Mouse (Mus musculus): ENCODE results near the gene Ache.

DNA sequence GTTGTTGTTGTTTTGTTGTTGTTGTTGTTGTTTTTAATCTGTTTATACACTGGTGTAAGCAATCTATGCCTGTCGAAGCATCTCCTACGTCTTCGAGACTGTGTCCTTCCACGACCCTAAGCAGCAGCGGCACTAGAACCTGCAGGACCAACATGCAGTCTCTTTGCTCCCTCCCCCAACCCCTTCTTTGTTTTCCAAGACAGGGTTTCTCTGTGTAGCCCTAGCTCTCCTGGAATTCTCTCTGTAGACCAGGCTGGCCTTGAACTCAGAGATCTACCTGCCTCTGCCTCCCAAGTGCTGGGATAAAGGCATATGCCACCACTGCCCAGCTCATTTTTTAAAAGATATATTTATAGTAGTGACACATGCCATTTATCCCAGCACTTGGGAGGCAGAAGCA, 56.1 kb downstream of the Ache start:
- no peak for TF ChIP-seq CTCF (conservative IDR thresholded peaks at IDR 0.05; ENCODE audit: low read length)
- TF ChIP-seq NANOG (IDR thresholded peaks at IDR 0.05; ENCODE audit: borderline replicate concordance, low read length): no peak
- no peak for TF ChIP-seq POU5F1 (IDR thresholded peaks at IDR 0.05; ENCODE audit: borderline replicate concordance, low read length)

All from E14TG2a.4 (cell line).